Mouse (Mus musculus) embryo, embryonic 11.5 days (tissue): Measurements from ENCODE around the gene Cd37.

Experiments
- DNase-seq: peaks from one replicate; pipeline ENCODE4 v3.0.0-alpha.2; 2012; ENCODE audit warnings: low read depth, low spot score

Cd37 gene

GRCm38 (mm10) chr7:45234922-45235571 lies 3.9 kb downstream of the Cd37 start:
- peak; percentile 61 for DNase-seq

- DNase-seq = no peak
These were observed 4.5 kb downstream of the Cd37 start for GRCm38 (mm10) chr7:45234333-45234841.

GRCm38 (mm10) chr7:45233580-45234332 lies 5.2 kb downstream of the Cd37 start:
- DNase-seq = no peak

- DNase-seq = no peak
These were observed 6.0 kb downstream of the Cd37 start for GRCm38 (mm10) chr7:45232716-45233465.

GRCm38 (mm10) chr7:45231941-45232340 lies 7.0 kb downstream of the Cd37 start:
- DNase-seq = no peak

GRCm38 (mm10) chr7:45231192-45231591 lies 7.7 kb downstream of the Cd37 start:
- no peak for DNase-seq

GRCm38 (mm10) chr7:45229459-45230203 lies 9.3 kb downstream of the Cd37 start:
- no peak for DNase-seq

- DNase-seq = no peak
These were observed 9.9 kb downstream of the Cd37 start for GRCm38 (mm10) chr7:45229046-45229445.

- no peak for DNase-seq
These were observed 10.4 kb downstream of the Cd37 start for GRCm38 (mm10) chr7:45228548-45228947.

GRCm38 (mm10) chr7:45226421-45226820 lies 12.5 kb downstream of the Cd37 start:
- no peak for DNase-seq

GRCm38 (mm10) chr7:45224826-45225225 lies 14.1 kb downstream of the Cd37 start:
- DNase-seq = no peak

GRCm38 (mm10) chr7:45221680-45222079 lies 17.2 kb downstream of the Cd37 start:
- DNase-seq = no peak

GRCm38 (mm10) chr7:45216442-45217183 lies 22.3 kb downstream of the Cd37 start:
- DNase-seq = peak; percentile 90

- peak; percentile 69 for DNase-seq
These were observed 23.1 kb downstream of the Cd37 start, which contains the start of gene Tead2 for GRCm38 (mm10) chr7:45215673-45216441. Gene Tead2, plus strand, starts transcription at chr7:45215753.

- DNase-seq = no peak
These were observed 25.2 kb downstream of the Cd37 start for GRCm38 (mm10) chr7:45213708-45214107.

GRCm38 (mm10) chr7:45212356-45212755 lies 26.6 kb downstream of the Cd37 start:
- no peak for DNase-seq

- DNase-seq = no peak
These were observed 27.1 kb downstream of the Cd37 start, which contains the start of gene Dkkl1 for GRCm38 (mm10) chr7:45211851-45212251. Gene Dkkl1, minus strand, starts transcription at chr7:45212147.

- no peak for DNase-seq
These were observed 27.8 kb downstream of the Cd37 start for GRCm38 (mm10) chr7:45211070-45211469.

GRCm38 (mm10) chr7:45208260-45208659 lies 30.7 kb downstream of the Cd37 start:
- DNase-seq = no peak
